Mouse (Mus musculus) regulatory T cell (primary cell): Measurements from ENCODE around the gene Sys1.

Experiments used
- in situ Hi-C: fragments of 300-600 bp; cut with MboI, MseI; formaldehyde crosslinking; loops from one replicate; pipeline ENCODE4 v1.15.1; 2025; ENCODE audit warnings: high pct_unique_total_duplicates

Gene Sys1

DNA sequence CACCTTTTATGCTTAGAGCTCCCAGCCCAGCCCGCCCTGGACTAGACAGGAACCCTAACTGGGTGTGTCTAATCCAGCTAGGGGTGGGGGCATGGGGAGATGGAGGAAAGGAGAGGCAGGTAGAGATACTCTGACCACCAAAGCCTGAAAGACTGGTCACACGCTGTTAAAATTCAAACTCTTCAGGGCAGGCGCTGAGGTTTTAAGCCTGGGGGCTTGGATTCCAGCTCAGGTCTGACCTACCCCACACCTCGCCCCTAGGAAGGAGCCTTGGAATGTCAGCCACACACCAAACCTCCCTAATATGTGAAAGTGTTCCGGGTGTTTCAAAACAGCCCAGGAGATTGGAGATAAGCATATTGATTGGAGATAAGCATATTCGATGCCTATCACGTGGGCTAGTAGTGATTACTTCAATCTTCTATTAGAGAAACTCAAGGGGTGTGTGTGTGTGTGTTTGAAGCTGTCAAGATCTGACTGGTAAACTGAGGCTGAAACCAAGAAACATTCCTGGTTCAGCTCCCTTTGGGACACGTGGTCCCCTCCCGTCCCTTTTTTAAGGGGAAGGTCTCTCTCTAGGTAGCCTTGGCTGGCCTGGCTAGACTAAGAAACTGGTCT, 23.4 kb upstream of the Sys1 start:
- in situ Hi-C loops, result loop anchor here (25.0 kb wide), 1 partner anchor 304 kb away; the partner anchor contains the start of genes Dnttip1 and Wfdc3

DNA sequence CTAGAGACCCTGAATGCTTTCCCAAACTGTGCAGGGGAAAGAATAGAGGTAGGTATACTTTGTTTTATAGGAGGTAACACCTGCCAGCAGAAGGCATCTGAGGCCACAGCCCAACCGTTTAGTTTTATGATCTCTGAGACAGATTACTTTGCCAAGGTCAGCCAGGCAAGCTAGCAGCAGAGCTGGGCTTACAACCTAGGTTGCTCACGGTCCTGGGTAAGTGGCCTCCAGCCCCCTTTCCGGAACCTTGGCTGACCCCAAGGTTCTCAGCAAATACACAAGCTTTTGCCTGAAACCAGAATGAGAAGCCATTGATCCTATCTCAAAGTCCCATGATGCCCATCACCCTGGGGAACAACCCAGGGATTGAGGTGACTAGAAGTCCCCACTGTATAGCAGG, 22.1 kb upstream of the Sys1 start:
- in situ Hi-C loops, result loop anchor here (25.0 kb wide), 1 partner anchor 303 kb away; the partner anchor contains the start of genes Dnttip1 and Wfdc3

GRCm38 (mm10) chr2:164435216-164436090, 21.3 kb upstream of the Sys1 start:
- in situ Hi-C loops, result loop anchor here (25.0 kb wide), 1 partner anchor 302 kb away; the partner anchor contains the start of genes Dnttip1 and Wfdc3

- in situ Hi-C loops, result loop anchor here (25.0 kb wide), 1 partner anchor 301 kb away; the partner anchor contains the start of genes Dnttip1 and Wfdc3
Measured at GRCm38 (mm10) chr2:164436215-164436913, 20.4 kb upstream of the Sys1 start.

GRCm38 (mm10) chr2:164436961-164437360, 19.8 kb upstream of the Sys1 start:
- in situ Hi-C loops, result loop anchor here (25.0 kb wide), 1 partner anchor 300 kb away; the partner anchor contains the start of genes Dnttip1 and Wfdc3

DNA sequence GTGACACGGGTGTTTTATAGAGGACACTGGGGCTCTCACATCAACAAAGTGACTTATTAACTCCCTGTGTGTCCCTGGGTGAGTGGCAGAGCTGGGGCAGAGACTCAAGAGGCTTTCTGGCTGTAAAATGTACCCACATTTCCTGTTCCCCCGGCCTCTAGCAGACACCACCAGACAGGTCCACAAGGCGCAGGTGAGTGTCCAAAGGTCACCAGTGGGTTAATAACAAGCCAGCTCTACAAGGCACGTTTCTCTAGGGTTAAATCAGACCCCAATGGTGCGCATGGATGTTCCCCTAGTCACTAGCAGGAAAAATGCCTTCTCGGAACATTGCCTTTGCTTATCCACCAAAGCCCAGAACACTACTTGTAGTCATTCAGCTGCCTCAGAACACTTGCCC, 19.1 kb upstream of the Sys1 start:
- in situ Hi-C loops, result loop anchor here (25.0 kb wide), 1 partner anchor 300 kb away; the partner anchor contains the start of genes Dnttip1 and Wfdc3

GRCm38 (mm10) chr2:164438257-164438656, 18.5 kb upstream of the Sys1 start:
- in situ Hi-C loops, result loop anchor here (25.0 kb wide), 1 partner anchor 299 kb away; the partner anchor contains the start of genes Dnttip1 and Wfdc3

DNA sequence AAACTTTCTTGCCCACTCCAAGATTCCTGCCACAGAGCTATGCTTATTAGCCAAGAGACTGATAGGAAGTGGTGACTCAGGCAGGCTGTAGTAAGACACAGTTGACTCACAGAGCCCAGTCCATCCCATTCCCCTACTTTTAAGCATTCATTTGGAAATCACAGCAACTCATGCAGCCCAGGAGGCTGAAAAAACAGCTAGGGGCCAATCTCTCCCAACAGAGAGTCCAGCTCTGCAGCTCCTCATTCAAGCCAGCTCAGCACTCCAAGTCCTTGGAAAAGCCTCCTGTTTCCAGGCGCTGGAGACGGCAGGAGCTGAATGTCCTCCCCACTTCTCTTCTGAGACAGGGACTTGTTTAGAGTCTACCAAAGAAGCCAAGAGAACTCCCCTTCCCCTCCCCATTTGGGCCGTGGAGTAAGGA, 17.8 kb upstream of the Sys1 start:
- in situ Hi-C loops, result loop anchor here (25.0 kb wide), 1 partner anchor 298 kb away; the partner anchor contains the start of genes Dnttip1 and Wfdc3

GRCm38 (mm10) chr2:164440314-164440713, 16.4 kb upstream of the Sys1 start:
- in situ Hi-C loops, result loop anchor here (25.0 kb wide), 1 partner anchor 297 kb away; the partner anchor contains the start of genes Dnttip1 and Wfdc3

- in situ Hi-C loops, result loop anchor here (25.0 kb wide), 1 partner anchor 296 kb away; the partner anchor contains the start of genes Dnttip1 and Wfdc3
Measured at GRCm38 (mm10) chr2:164441155-164441554, 15.6 kb upstream of the Sys1 start.

GRCm38 (mm10) chr2:164441731-164442130, 15.0 kb upstream of the Sys1 start:
- in situ Hi-C loops, result loop anchor here (25.0 kb wide), 1 partner anchor 296 kb away; the partner anchor contains the start of genes Dnttip1 and Wfdc3

- in situ Hi-C loops, result loop anchor here (25.0 kb wide), 1 partner anchor 295 kb away; the partner anchor contains the start of genes Dnttip1 and Wfdc3
Measured at GRCm38 (mm10) chr2:164442315-164443050, 14.3 kb upstream of the Sys1 start.

- in situ Hi-C loops, result loop anchor here (25.0 kb wide), 1 partner anchor 294 kb away; the partner anchor contains the start of genes Dnttip1 and Wfdc3
Measured at GRCm38 (mm10) chr2:164443051-164443437, 13.7 kb upstream of the Sys1 start.

DNA sequence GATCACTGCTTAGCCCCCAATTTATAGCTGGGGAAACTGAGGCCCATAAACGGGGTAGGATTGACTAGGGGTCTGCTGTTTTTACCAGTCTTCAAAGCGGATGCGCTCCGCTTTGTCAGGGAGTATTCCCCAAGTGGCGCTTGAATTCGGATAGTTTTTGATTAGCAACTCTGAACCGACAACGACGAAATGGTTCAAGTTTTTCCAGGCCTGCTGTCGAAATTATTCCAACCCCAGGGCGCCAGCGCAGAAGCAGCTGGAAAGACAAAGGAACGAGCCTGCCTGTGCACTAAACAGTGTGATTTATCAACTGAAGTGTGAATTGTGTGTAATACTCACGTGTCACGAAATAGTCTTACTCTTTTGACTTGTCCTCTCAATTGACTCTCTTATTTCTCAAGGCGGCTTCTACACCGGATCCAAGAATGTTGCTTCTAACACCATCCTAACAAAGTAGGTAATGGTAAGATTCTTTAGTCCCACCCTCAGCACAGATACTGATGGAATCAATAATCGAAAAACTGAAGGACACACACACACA, 13.2 kb upstream of the Sys1 start, which contains the start of gene Sdc4:
Gene Sdc4, minus strand, starts transcription at position 428 of the 541 bp plus-strand sequence.
- in situ Hi-C loops, result loop anchor here (25.0 kb wide), 1 partner anchor 294 kb away; the partner anchor contains the start of genes Dnttip1 and Wfdc3

DNA sequence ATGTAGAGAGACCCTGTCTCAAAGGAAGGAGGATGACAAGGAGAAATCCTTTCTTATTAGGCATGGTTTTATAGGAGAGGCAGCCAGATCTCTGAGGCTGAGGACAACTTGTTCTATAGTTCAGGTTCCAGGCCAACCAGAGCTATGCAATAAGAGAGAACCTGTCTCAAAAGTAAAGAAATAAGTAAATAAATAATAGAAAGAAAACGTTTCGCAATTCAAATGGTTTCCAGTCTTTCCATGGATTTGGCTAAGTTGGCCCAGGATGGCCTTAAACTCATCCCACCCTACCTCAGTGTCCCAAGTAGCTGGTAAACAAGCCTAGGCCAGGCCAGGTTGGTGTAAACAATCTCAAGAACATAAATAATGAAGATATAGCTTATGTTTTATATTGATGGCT, 12.1 kb upstream of the Sys1 start:
- in situ Hi-C loops, result loop anchor here (25.0 kb wide), 1 partner anchor 293 kb away; the partner anchor contains the start of genes Dnttip1 and Wfdc3

DNA sequence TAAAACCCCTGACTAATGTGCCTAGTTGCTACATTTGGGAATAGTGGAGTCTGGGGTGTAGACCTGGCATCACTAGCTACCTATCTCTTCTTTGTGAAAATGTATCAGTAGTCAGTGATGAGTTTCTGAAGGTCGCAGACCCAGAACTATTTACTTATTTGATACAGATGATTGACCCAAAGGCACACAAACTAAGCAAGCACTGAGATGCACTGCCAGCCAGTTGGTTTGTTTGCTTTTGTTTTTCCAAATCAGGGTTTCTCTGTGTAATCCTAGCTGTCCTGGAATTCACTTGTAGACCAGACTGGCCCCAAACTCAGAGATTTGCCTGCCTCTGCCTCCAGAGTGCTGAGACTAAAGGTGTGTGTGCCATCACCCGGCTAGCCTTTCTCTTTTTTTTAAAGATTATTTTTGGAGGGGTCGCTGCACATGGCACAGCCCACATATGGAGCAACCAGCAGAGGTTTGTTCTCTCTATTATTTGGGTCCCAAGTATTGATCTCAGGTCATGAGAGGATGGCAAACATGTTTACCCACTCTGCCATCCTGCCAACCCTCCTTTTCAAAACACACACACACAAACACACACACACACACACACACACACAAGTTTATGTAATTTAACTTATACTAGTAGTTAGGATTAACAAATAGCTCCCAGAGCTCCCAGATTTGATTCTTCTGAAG, 11.2 kb upstream of the Sys1 start:
- in situ Hi-C loops, result loop anchor here (25.0 kb wide), 1 partner anchor 292 kb away; the partner anchor contains the start of genes Dnttip1 and Wfdc3

GRCm38 (mm10) chr2:164446086-164446469, 10.7 kb upstream of the Sys1 start:
- in situ Hi-C loops, result loop anchor here (25.0 kb wide), 1 partner anchor 291 kb away; the partner anchor contains the start of genes Dnttip1 and Wfdc3

GRCm38 (mm10) chr2:164448140-164448539, 8.6 kb upstream of the Sys1 start:
- in situ Hi-C loops, result loop anchor here (25.0 kb wide), 1 partner anchor 289 kb away; the partner anchor contains the start of genes Dnttip1 and Wfdc3

DNA sequence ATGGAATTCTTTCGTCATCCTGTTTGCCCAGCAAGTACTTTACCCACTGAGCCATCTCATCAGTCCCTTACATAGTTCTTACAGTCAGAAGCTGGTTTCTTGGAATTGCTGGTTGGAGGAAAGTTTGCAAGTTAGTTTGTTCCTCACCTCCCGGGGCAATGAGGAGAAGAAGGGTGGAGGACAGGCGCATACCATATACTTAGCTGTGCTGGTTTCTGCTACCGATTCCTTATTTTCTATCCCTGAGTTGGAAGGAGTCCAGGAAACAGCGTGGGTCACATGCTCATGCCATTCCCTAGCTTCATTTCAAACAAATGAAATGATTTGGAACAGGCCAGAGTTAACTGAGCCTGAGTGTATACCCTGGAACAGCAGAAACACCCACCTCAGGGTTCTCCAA, 7.8 kb upstream of the Sys1 start:
- in situ Hi-C loops, result loop anchor here (25.0 kb wide), 1 partner anchor 288 kb away; the partner anchor contains the start of genes Dnttip1 and Wfdc3
